Mouse (Mus musculus) kidney, postnatal 0 days (tissue): ENCODE measurements around the gene Gsg1l2. TPM values are rescaled to one million over a fixed set of nuclear protein-coding genes. Genes with fewer than 3 reads are reported as not detected.

Experiments used
- ATAC-seq: fragments of 200-750 bp; cut with Nextera tagmentation; replicated peaks from 2 replicates; pipeline ENCODE4 v1.8.0; 2017; ENCODE audit warnings: low read depth, moderate number of reproducible peaks, moderate TSS enrichment, moderate library complexity; ENCODE audit not compliant: low FRiP score
- DNase-seq: peaks from one replicate; pipeline ENCODE4 v3.0.0-alpha.2; 2016; ENCODE audit warnings: low spot score
- H3K27ac ChIP-seq: fragments of 300-500 bp; sonication (generic); 2 replicates; pipeline ENCODE4 v1.5.1; 2014; ENCODE audit warnings: mild to moderate bottlenecking
- H3K27me3 ChIP-seq: fragments of 300-500 bp; sonication (generic); 2 replicates; pipeline ENCODE4 v1.6.1; 2014; ENCODE audit warnings: low read length, mixed read lengths; ENCODE audit not compliant: insufficient read depth
- H3K36me3 ChIP-seq: fragments of 300-500 bp; sonication (generic); 2 replicates; pipeline ENCODE4 v1.6.1; 2014; ENCODE audit warnings: low read length, mixed read lengths; ENCODE audit not compliant: insufficient read depth
- H3K4me1 ChIP-seq: fragments of 300-500 bp; sonication (generic); replicated peaks from 2 replicates; pipeline ENCODE4 v1.6.1; 2014; ENCODE audit warnings: antibody characterized with exemption, low read length, mixed read lengths; ENCODE audit not compliant: insufficient read depth
- H3K4me2 ChIP-seq: fragments of 300-500 bp; sonication (generic); 2 replicates; pipeline ENCODE4 v1.6.1; 2014; ENCODE audit warnings: mild to moderate bottlenecking, low read length, moderate library complexity, mixed read lengths
- H3K4me3 ChIP-seq: fragments of 300-500 bp; sonication (generic); replicated peaks from 2 replicates; pipeline ENCODE4 v1.5.1; 2014; ENCODE audit warnings: low read depth, low read length
- H3K9ac ChIP-seq: fragments of 300-500 bp; sonication (generic); 2 replicates; pipeline ENCODE4 v1.6.1; 2014; ENCODE audit warnings: low read depth, low read length
- H3K9me3 ChIP-seq: fragments of 300-500 bp; sonication (generic); replicated peaks from 2 replicates; pipeline ENCODE4 v1.6.1; 2016; ENCODE audit warnings: low read length, inconsistent platforms, mixed read lengths
- CTCF ChIP-seq: IDR thresholded peaks from 2 replicates; pipeline ENCODE4 v1.5.1; 2016; ENCODE audit warnings: antibody characterized with exemption, low read depth, mild to moderate bottlenecking, moderate library complexity
- WGBS: fragments of 180-500 bp; shearing (Covaris S2); extraction: QIAGEN DNeasy Blood & Tissue Kit; methylation state at CpG from one replicate; pipeline ENCODE4 v1.1.7; 2014; 5-methylcytosine and 5-hydroxymethylcytosine counted together
- polyA plus RNA-seq: library from polyadenylated mRNA; unstranded; fragments of >200 nt; fragmentation: Nextera tagmentation; extraction: Ambion mirVana; gene quantifications from 2 replicates; pipeline ENCODE4 v1.2.1, GENCODE M21; 2015

Gsg1l2 gene
- polyA plus RNA-seq, result not detected in 2 replicates

- TF ChIP-seq CTCF, result no peak
- Histone ChIP-seq H3K4me2 (no peak within 1 kb of the TSS), H3K27ac (no peak within 1 kb of the TSS), H3K9me3 (no peaks in the 10 kb centered on the region), H3K9ac (no peak within 1 kb of the TSS), H3K4me1 (no peaks in the 10 kb centered on the region), H3K27me3 (no peaks in the 10 kb centered on the region), H3K36me3 (no peaks in the 10 kb centered on the region), H3K4me3 (no peak within 1 kb of the TSS)
- 85% methylated on average over 12 of the region's 12 CpGs for WGBS
- no peak for ATAC-seq
- DNase-seq, result no peak
Measured at GRCm38 (mm10) chr11:67774379-67774778, at the start of gene Gsg1l2. Gene Gsg1l2 (plus strand): TSS chr11:67774608.

GRCm38 (mm10) chr11:67727095-67727494, 47.3 kb upstream of the Gsg1l2 start:
- Histone ChIP-seq H3K9ac (no peak overlapping the region), H3K27ac (no peak overlapping the region), H3K4me3 (no peak overlapping the region), H3K36me3 (no peaks in the 10 kb centered on the region), H3K9me3 (no peaks in the 10 kb centered on the region), H3K4me1 (no peaks in the 10 kb centered on the region), H3K4me2 (no peak overlapping the region), H3K27me3 (no peaks in the 10 kb centered on the region)
- no peak for TF ChIP-seq CTCF
- WGBS, result 78% methylated on average over 6 of the region's 6 CpGs
- no peak for ATAC-seq
- DNase-seq, result no peak

- Histone ChIP-seq H3K9me3 (no peaks in the 10 kb centered on the region), H3K36me3 (no peaks in the 10 kb centered on the region), H3K4me1 (no peaks in the 10 kb centered on the region), H3K4me3 (no peak overlapping the region), H3K4me2 (no peak overlapping the region), H3K27ac (no peak overlapping the region), H3K9ac (no peak overlapping the region), H3K27me3 (no peaks in the 10 kb centered on the region)
- ATAC-seq (no peak), DNase-seq (no peak)
- TF ChIP-seq CTCF, result no peak
Measured at GRCm38 (mm10) chr11:67728726-67729125, 45.7 kb upstream of the Gsg1l2 start.

- Histone ChIP-seq H3K36me3 (no peaks in the 10 kb centered on the region), H3K4me2 (no peak overlapping the region), H3K9ac (no peak overlapping the region), H3K4me3 (no peak overlapping the region), H3K4me1 (no peaks in the 10 kb centered on the region), H3K9me3 (no peaks in the 10 kb centered on the region), H3K27ac (no peak overlapping the region), H3K27me3 (no peaks in the 10 kb centered on the region)
- no peak for DNase-seq
- WGBS, result 96% methylated on average over 2 of the region's 2 CpGs
- TF ChIP-seq CTCF, result no peak
- no peak for ATAC-seq
Measured at GRCm38 (mm10) chr11:67731056-67731455, 43.4 kb upstream of the Gsg1l2 start.

GRCm38 (mm10) chr11:67733726-67734125, 40.7 kb upstream of the Gsg1l2 start:
- Histone ChIP-seq H3K9me3 (no peaks in the 10 kb centered on the region), H3K36me3 (no peaks in the 10 kb centered on the region), H3K4me3 (no peak overlapping the region), H3K9ac (no peak overlapping the region), H3K4me2 (no peak overlapping the region), H3K27ac (no peak overlapping the region), H3K4me1 (no peaks in the 10 kb centered on the region), H3K27me3 (no peaks in the 10 kb centered on the region)
- 83% methylated on average over 1 of the region's 1 CpGs for WGBS
- no peak for TF ChIP-seq CTCF
- no peak for DNase-seq
- ATAC-seq, result no peak

- Histone ChIP-seq H3K9ac (no peak overlapping the region), H3K4me3 (no peak overlapping the region), H3K27me3 (no peaks in the 10 kb centered on the region), H3K27ac (no peak overlapping the region), H3K4me2 (no peak overlapping the region), H3K9me3 (no peaks in the 10 kb centered on the region), H3K36me3 (no peaks in the 10 kb centered on the region), H3K4me1 (no peaks in the 10 kb centered on the region)
- TF ChIP-seq CTCF, result no peak
- 68% methylated on average over 3 of the region's 3 CpGs for WGBS
- DNase-seq, result no peak
- no peak for ATAC-seq
Measured at GRCm38 (mm10) chr11:67734597-67734996, 39.8 kb upstream of the Gsg1l2 start.

GRCm38 (mm10) chr11:67738345-67738744, 36.1 kb upstream of the Gsg1l2 start:
- Histone ChIP-seq H3K27me3 (no peaks in the 10 kb centered on the region), H3K36me3 (no peaks in the 10 kb centered on the region), H3K4me1 (no peaks in the 10 kb centered on the region), H3K27ac (no peak overlapping the region), H3K9me3 (no peaks in the 10 kb centered on the region), H3K4me3 (no peak overlapping the region), H3K9ac (no peak overlapping the region), H3K4me2 (no peak overlapping the region)
- WGBS, result 77% methylated on average over 6 of the region's 6 CpGs
- TF ChIP-seq CTCF, result no peak
- ATAC-seq (no peak), DNase-seq (no peak)
